In the genomic region with DNA sequence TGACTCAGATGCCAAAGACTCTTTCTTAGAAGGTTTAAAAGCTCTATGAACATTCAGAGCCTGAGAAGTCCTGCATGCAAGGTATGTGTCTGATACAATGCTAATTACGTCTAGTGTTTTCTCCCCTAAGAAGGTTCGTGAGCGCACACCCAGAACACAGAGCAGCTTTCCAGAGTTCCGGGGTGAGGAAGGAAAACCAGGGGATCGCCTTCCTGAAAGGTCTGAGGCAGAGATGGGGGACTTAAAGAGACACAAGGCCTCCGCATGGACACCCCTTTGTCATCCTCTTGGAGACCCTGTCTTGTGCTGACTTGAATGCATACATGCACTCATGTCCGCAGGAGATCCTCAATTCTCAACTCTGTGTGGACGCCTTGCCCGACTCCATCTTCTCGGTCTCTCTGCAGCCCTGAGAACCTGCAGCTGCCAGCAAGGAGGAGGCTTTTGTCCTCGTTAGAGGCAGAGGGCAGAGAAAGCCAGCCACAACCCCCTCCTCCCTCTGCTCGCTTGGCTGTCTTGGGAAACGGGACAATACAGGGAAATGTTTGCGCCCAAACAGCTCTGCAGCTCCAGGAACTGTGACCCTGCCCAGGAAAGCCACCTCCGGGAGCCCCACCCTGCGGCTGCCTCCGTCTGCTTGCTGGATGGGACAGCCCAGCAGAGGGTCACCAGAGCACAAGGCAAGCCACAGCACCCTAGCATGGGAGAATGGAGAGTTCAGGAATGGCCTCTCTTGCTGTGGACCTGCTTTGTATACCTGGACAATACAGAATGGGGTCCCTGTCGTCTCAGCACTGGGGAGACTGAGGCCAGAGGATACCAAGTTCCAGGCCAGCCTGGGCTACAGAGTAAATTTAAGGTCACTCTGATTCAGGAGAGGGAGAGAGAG, we compare ENCODE assay signal across 8 mouse cellular contexts. TPM values are rescaled to one million over a fixed set of nuclear protein-coding genes. Genes with fewer than 3 reads are reported as not detected.
A peak's percentile ranks its signal among the peaks of the same experiment; 100 is the strongest.
DNase-seq lines count a peak whose midpoint lies in the region; ATAC-seq and TF ChIP-seq lines count a peak whose summit lies in the region.

No protein-coding gene starts in this region.

- TF ChIP-seq CTCF in stomach, postnatal 0 days (IDR thresholded peaks at IDR 0.05; ENCODE audit: low read depth): no peak

- no peak for TF ChIP-seq EP300 in stomach, postnatal 0 days (optimal IDR thresholded peaks at IDR 0.05)

- H3K36me3 ChIP-seq in midbrain, embryonic 13.5 days: no peaks in the 10 kb centered on the region
- H3K36me3 ChIP-seq in midbrain, embryonic 15.5 days (replicated peaks): no peaks in the 10 kb centered on the region
- no peaks in the 10 kb centered on the region for H3K36me3 ChIP-seq in heart, embryonic 14.5 days (ENCODE audit: control insufficient read depth, insufficient read depth, low read length)
- no peaks in the 10 kb centered on the region for H3K36me3 ChIP-seq in stomach, postnatal 0 days (ENCODE audit: control insufficient read depth, insufficient read depth, low read length)

- H3K4me3 ChIP-seq in midbrain, embryonic 13.5 days (replicated peaks): no peak overlapping the region
- no peak overlapping the region for H3K4me3 ChIP-seq in midbrain, embryonic 15.5 days
- H3K4me3 ChIP-seq in heart, embryonic 14.5 days (ENCODE audit: control insufficient read depth in 1 of 2, insufficient read depth in 1 of 2, low read depth in 1 of 2, low read length in 2 of 2): no peak overlapping the region
- no peak overlapping the region for H3K4me3 ChIP-seq in stomach, postnatal 0 days (ENCODE audit: low read depth, low read length)

- H3K27ac ChIP-seq in midbrain, embryonic 13.5 days: peak overlapping the region; percentile 35; the same call in 1 of the 2 replicates
- no peak overlapping the region for H3K27ac ChIP-seq in midbrain, embryonic 15.5 days
- H3K27ac ChIP-seq in heart, embryonic 14.5 days (replicated peaks in 1 of 2; ENCODE audit: control insufficient read depth in 1 of 2, insufficient read depth in 1 of 2, low read depth in 2 of 2, low read length in 2 of 2): peak overlapping the region; percentile 64 to 75
- peak overlapping the region; percentile 30 for H3K27ac ChIP-seq in stomach, postnatal 0 days (replicated peaks)

- H3K9ac ChIP-seq in midbrain, embryonic 13.5 days (replicated peaks): peak overlapping the region; percentile 19; the same call in 1 of the 2 replicates
- no peak overlapping the region for H3K9ac ChIP-seq in midbrain, embryonic 15.5 days
- no peak overlapping the region for H3K9ac ChIP-seq in heart, embryonic 14.5 days (ENCODE audit: low read length)
- H3K9ac ChIP-seq in stomach, postnatal 0 days (ENCODE audit: low read length): no peak overlapping the region

- ATAC-seq in midbrain, embryonic 13.5 days: no peak
- ATAC-seq in midbrain, embryonic 15.5 days (replicated peaks): no peak
- peak; percentile 73 for ATAC-seq in heart, embryonic 14.5 days (ENCODE audit: insufficient number of reproducible peaks, insufficient read depth, low FRiP score, low read depth)
- ATAC-seq in stomach, postnatal 0 days (ENCODE audit: low FRiP score, low TSS enrichment): no peak
- no peak for ATAC-seq in frontal cortex, adult (ENCODE audit: low TSS enrichment)

- H3K9me3 ChIP-seq in midbrain, embryonic 13.5 days: no peaks in the 10 kb centered on the region
- no peaks in the 10 kb centered on the region for H3K9me3 ChIP-seq in midbrain, embryonic 15.5 days
- H3K9me3 ChIP-seq in heart, embryonic 14.5 days (ENCODE audit: control insufficient read depth, low read length): 0 out of 2 replicates have a peak, but pooled peaks cover 1% of the 10 kb centered on the region
- no peaks in the 10 kb centered on the region for H3K9me3 ChIP-seq in stomach, postnatal 0 days (ENCODE audit: control insufficient read depth, low read length)

- 49% methylated on average over 18 of the region's 18 CpGs for WGBS in midbrain, embryonic 13.5 days
- 49% methylated on average over 18 of the region's 18 CpGs for WGBS in midbrain, embryonic 15.5 days
- WGBS in heart, embryonic 14.5 days: 62% methylated on average over 18 of the region's 18 CpGs
- WGBS in stomach, postnatal 0 days: 48% methylated on average over 18 of the region's 18 CpGs

- H3K4me1 ChIP-seq in midbrain, embryonic 13.5 days (replicated peaks): no peaks in the 10 kb centered on the region; the same call in 1 of the 2 replicates
- H3K4me1 ChIP-seq in midbrain, embryonic 15.5 days: no peaks in the 10 kb centered on the region
- H3K4me1 ChIP-seq in heart, embryonic 14.5 days (ENCODE audit: control insufficient read depth in 2 of 2, insufficient read depth in 2 of 2, low read length in 2 of 2): peaks cover 0 to 3% of the 10 kb centered on the region in 2 experiments; a peak in 2 of 4 replicates
- H3K4me1 ChIP-seq in stomach, postnatal 0 days (replicated peaks; ENCODE audit: control insufficient read depth, insufficient read depth): no peaks in the 10 kb centered on the region

- no peaks in the 10 kb centered on the region for H3K27me3 ChIP-seq in midbrain, embryonic 13.5 days
- no peaks in the 10 kb centered on the region for H3K27me3 ChIP-seq in midbrain, embryonic 15.5 days (replicated peaks)
- no peaks in the 10 kb centered on the region for H3K27me3 ChIP-seq in heart, embryonic 14.5 days (ENCODE audit: control insufficient read depth, insufficient read depth, low read length)
- H3K27me3 ChIP-seq in stomach, postnatal 0 days (ENCODE audit: control insufficient read depth, insufficient read depth, low read length): no peaks in the 10 kb centered on the region

- DNase-seq in kidney, postnatal 4 days: peak; percentile 60 to 75
- DNase-seq in stomach, postnatal 0 days (ENCODE audit: low spot score): no peak
- DNase-seq in natural killer cell, adult 2 months (ENCODE audit: low spot score in 2 of 2): no peak
- DNase-seq in thymus, postnatal 0 days (ENCODE audit: low spot score): no peak

- H3K4me2 ChIP-seq in midbrain, embryonic 13.5 days (replicated peaks): no peak overlapping the region
- H3K4me2 ChIP-seq in midbrain, embryonic 15.5 days: no peak overlapping the region
- no peak overlapping the region for H3K4me2 ChIP-seq in heart, embryonic 14.5 days (ENCODE audit: low read length)
- H3K4me2 ChIP-seq in stomach, postnatal 0 days (replicated peaks; ENCODE audit: low read depth): no peak overlapping the region

RNA-seq across cellular contexts. Expression of a gene that starts 18.8 kb away (rescaled TPM):
- polyA plus RNA-seq in midbrain, embryonic 13.5 days (2015; fragmentation: Nextera tagmentation; extraction: Ambion mirVana): not detected in 2 replicates
- polyA plus RNA-seq in midbrain, embryonic 15.5 days (2015; fragmentation: Nextera tagmentation; extraction: Ambion mirVana): not detected in 2 replicates
- not detected in 2 replicates for polyA plus RNA-seq in heart, embryonic 14.5 days (2014; fragmentation: Nextera tagmentation; extraction: Ambion mirVana)
- polyA plus RNA-seq in stomach, postnatal 0 days (2015; fragmentation: Nextera tagmentation; extraction: Ambion mirVana): not detected in 2 replicates
- not detected in 2 replicates for polyA plus RNA-seq in thymus, postnatal 0 days (2015; fragmentation: Nextera tagmentation; extraction: Ambion mirVana)

RNA-seq across cellular contexts. Expression of a gene that starts 27.6 kb away (rescaled TPM):
- 0.26 and 0.35 TPM in 2 replicates for polyA plus RNA-seq in midbrain, embryonic 13.5 days (2015; fragmentation: Nextera tagmentation; extraction: Ambion mirVana)
- polyA plus RNA-seq in midbrain, embryonic 15.5 days (2015; fragmentation: Nextera tagmentation; extraction: Ambion mirVana): 0.32 TPM in 1 of 2 replicates, not detected in the other
- polyA plus RNA-seq in heart, embryonic 14.5 days (2014; fragmentation: Nextera tagmentation; extraction: Ambion mirVana): 0.31 and 0.63 TPM in 2 replicates
- polyA plus RNA-seq in stomach, postnatal 0 days (2015; fragmentation: Nextera tagmentation; extraction: Ambion mirVana): 0.24 and 0.29 TPM in 2 replicates
- 4.1 and 5.0 TPM in 2 replicates for polyA plus RNA-seq in thymus, postnatal 0 days (2015; fragmentation: Nextera tagmentation; extraction: Ambion mirVana)

RNA-seq across cellular contexts. Expression of a gene that starts 44.5 kb away (rescaled TPM):
- 7.5 and 7.7 TPM in 2 replicates for polyA plus RNA-seq in midbrain, embryonic 13.5 days (2015; fragmentation: Nextera tagmentation; extraction: Ambion mirVana)
- polyA plus RNA-seq in midbrain, embryonic 15.5 days (2015; fragmentation: Nextera tagmentation; extraction: Ambion mirVana): 7.2 and 8.4 TPM in 2 replicates
- 11.1 and 12.0 TPM in 2 replicates for polyA plus RNA-seq in heart, embryonic 14.5 days (2014; fragmentation: Nextera tagmentation; extraction: Ambion mirVana)
- 9.4 and 10.2 TPM in 2 replicates for polyA plus RNA-seq in stomach, postnatal 0 days (2015; fragmentation: Nextera tagmentation; extraction: Ambion mirVana)
- 19.9 and 29.5 TPM in 2 replicates for polyA plus RNA-seq in thymus, postnatal 0 days (2015; fragmentation: Nextera tagmentation; extraction: Ambion mirVana)

RNA-seq across cellular contexts. Expression of a gene that starts 59.0 kb away (rescaled TPM):
- polyA plus RNA-seq in midbrain, embryonic 13.5 days (2015; fragmentation: Nextera tagmentation; extraction: Ambion mirVana): not detected in 2 replicates
- not detected in 2 replicates for polyA plus RNA-seq in midbrain, embryonic 15.5 days (2015; fragmentation: Nextera tagmentation; extraction: Ambion mirVana)
- 0.85 TPM in 1 of 2 replicates, not detected in the other for polyA plus RNA-seq in heart, embryonic 14.5 days (2014; fragmentation: Nextera tagmentation; extraction: Ambion mirVana)
- polyA plus RNA-seq in stomach, postnatal 0 days (2015; fragmentation: Nextera tagmentation; extraction: Ambion mirVana): 43.8 and 51.6 TPM in 2 replicates
- 32.6 and 35.4 TPM in 2 replicates for polyA plus RNA-seq in thymus, postnatal 0 days (2015; fragmentation: Nextera tagmentation; extraction: Ambion mirVana)

Comparison
In these comparisons a context has a peak if more than half of its experiments do, and no peak if none do; other contexts are left out.
1. DNase-seq: peak in kidney, postnatal 4 days (2 of 2); none in stomach, postnatal 0 days (single experiment), natural killer cell, adult 2 months (0 of 2) and thymus, postnatal 0 days (single experiment).